Mouse (Mus musculus) liver, embryonic 11.5 days (tissue): ENCODE data around the gene Mettl21a. TPM values are rescaled to one million over a fixed set of nuclear protein-coding genes. Genes with fewer than 3 reads are reported as not detected.
A peak's percentile ranks its signal among the peaks of the same experiment; 100 is the strongest.
"Not testable (repeated sequence)": the region's sequence is repeated elsewhere in the genome, so short reads cannot be mapped to it uniquely, and the experiment has no call there.

Experiments used
- ATAC-seq: fragments of 200-750 bp; cut with Nextera tagmentation; replicated peaks from 2 replicates; pipeline ENCODE4 v1.8.0; 2017; ENCODE audit warnings: moderate number of reproducible peaks, mild to moderate bottlenecking, moderate TSS enrichment, moderate library complexity; ENCODE audit not compliant: low FRiP score
- DNase-seq: peaks from one replicate; pipeline ENCODE4 v3.0.0-alpha.2; 2017; ENCODE audit warnings: low spot score
- H3K27ac ChIP-seq: fragments of 300-500 bp; sonication (generic); 2 replicates; pipeline ENCODE4 v1.5.1; 2014; ENCODE audit warnings: mild to moderate bottlenecking, low read depth, low read length, control low read depth
- H3K27me3 ChIP-seq: fragments of 300-500 bp; sonication (generic); replicated peaks from 2 replicates; pipeline ENCODE4 v1.6.1; 2014; ENCODE audit warnings: low read length, mixed read lengths; ENCODE audit not compliant: control insufficient read depth, insufficient read depth
- H3K36me3 ChIP-seq: fragments of 300-500 bp; sonication (generic); 2 replicates; pipeline ENCODE4 v1.6.1; 2014; ENCODE audit warnings: mild to moderate bottlenecking, low read length, moderate library complexity, mixed read lengths; ENCODE audit not compliant: control insufficient read depth, insufficient read depth
- H3K4me1 ChIP-seq: fragments of 300-500 bp; sonication (generic); replicated peaks from 2 replicates; pipeline ENCODE4 v1.6.1; 2014; ENCODE audit warnings: low read length, mixed read lengths; ENCODE audit not compliant: control insufficient read depth, insufficient read depth
- H3K4me2 ChIP-seq: fragments of 300-500 bp; sonication (generic); 2 replicates; pipeline ENCODE4 v1.6.1; 2014; ENCODE audit warnings: mild to moderate bottlenecking, control low read depth, moderate library complexity
- H3K4me3 ChIP-seq: fragments of 300-500 bp; sonication (generic); 2 replicates; pipeline ENCODE4 v1.5.1; 2014; ENCODE audit warnings: low read depth, low read length, control low read depth
- H3K9ac ChIP-seq: fragments of 300-500 bp; sonication (generic); 2 replicates; pipeline ENCODE4 v1.6.1; 2014; ENCODE audit warnings: low read depth, low read length, control low read depth
- H3K9me3 ChIP-seq: fragments of 300-500 bp; sonication (generic); 2 replicates; pipeline ENCODE4 v1.6.1; 2016; ENCODE audit warnings: low read length, inconsistent platforms, mixed read lengths; ENCODE audit not compliant: control insufficient read depth
- WGBS: fragments of 180-500 bp; shearing (Covaris S2); extraction: QIAGEN DNeasy Blood & Tissue Kit; methylation state at CpG from one replicate; pipeline ENCODE4 v1.1.7; 2014; 5-methylcytosine and 5-hydroxymethylcytosine counted together
- polyA plus RNA-seq: library from polyadenylated mRNA; unstranded; fragments of >200 nt; fragmentation: Nextera tagmentation; extraction: Ambion mirVana; gene quantifications from 2 replicates; pipeline ENCODE4 v1.2.1, GENCODE M21; 2014

The Mettl21a gene
- 16.1 and 16.3 TPM in 2 replicates for polyA plus RNA-seq

- peak; percentile 92 for ATAC-seq
- no peaks in the 10 kb centered on the region for H3K27me3 ChIP-seq
- H3K4me2 ChIP-seq: peak within 1 kb of the TSS; percentile 88
These were observed at the start of gene Mettl21a for GRCm38 (mm10) chr1:64616881-64617714. Gene Mettl21a (minus strand): TSS chr1:64617242.

GRCm38 (mm10) chr1:64658876-64659275 lies 41.8 kb upstream of the Mettl21a start:
- Histone ChIP-seq H3K4me1 (no peaks in the 10 kb centered on the region), H3K36me3 (no peaks in the 10 kb centered on the region), H3K9me3 (no peaks in the 10 kb centered on the region), H3K27me3 (no peaks in the 10 kb centered on the region), H3K27ac (no peak overlapping the region), H3K4me2 (no peak overlapping the region), H3K4me3 (no peak overlapping the region), H3K9ac (no peak overlapping the region)
- ATAC-seq (no peak), DNase-seq (no peak)
- WGBS: 60% methylated on average over 7 of the region's 7 CpGs

More at GRCm38 (mm10) chr1:64616881-64617714, at the start of gene Mettl21a:
- Histone ChIP-seq H3K36me3 (no peaks in the 10 kb centered on the region; the same call in 1 of the 2 replicates), H3K27ac (peak within 1 kb of the TSS; percentile 96), H3K4me1 (peaks cover 17% of the 10 kb centered on the region), H3K4me3 (peak within 1 kb of the TSS; percentile 82), H3K9ac (peak within 1 kb of the TSS; percentile 96), H3K9me3 (no peaks in the 10 kb centered on the region)
- peak; percentile 89 for DNase-seq
- WGBS: under 1% methylated on average over 72 of the region's 72 CpGs

- Histone ChIP-seq H3K9ac (no peak overlapping the region), H3K4me2 (no peak overlapping the region), H3K27ac (no peak overlapping the region), H3K27me3 (no peaks in the 10 kb centered on the region), H3K36me3 (no peaks in the 10 kb centered on the region), H3K4me1 (no peaks in the 10 kb centered on the region), H3K9me3 (no peaks in the 10 kb centered on the region), H3K4me3 (no peak overlapping the region)
- 76% methylated on average over 3 of the region's 3 CpGs for WGBS
- ATAC-seq (no peak), DNase-seq (no peak)
These were observed 39.5 kb upstream of the Mettl21a start for GRCm38 (mm10) chr1:64656423-64657129.

- H3K27ac ChIP-seq: no peak overlapping the region
- no peak for DNase-seq
- no peak overlapping the region for H3K4me2 ChIP-seq
- H3K9me3 ChIP-seq: no peaks in the 10 kb centered on the region
- no peaks in the 10 kb centered on the region for H3K36me3 ChIP-seq
- H3K9ac ChIP-seq: no peak overlapping the region
- no peaks in the 10 kb centered on the region for H3K27me3 ChIP-seq
- no peak overlapping the region for H3K4me3 ChIP-seq
- no peaks in the 10 kb centered on the region for H3K4me1 ChIP-seq
- WGBS: 33% methylated on average over 1 of the region's 1 CpGs
- ATAC-seq: no peak
These were observed 38.4 kb upstream of the Mettl21a start for GRCm38 (mm10) chr1:64655415-64655814.

- H3K36me3 ChIP-seq: no peaks in the 10 kb centered on the region
- no peak overlapping the region for H3K4me2 ChIP-seq
- H3K4me1 ChIP-seq: no peaks in the 10 kb centered on the region
- DNase-seq (no peak), ATAC-seq (no peak)
- H3K4me3 ChIP-seq: no peak overlapping the region
- WGBS: 84% methylated on average over 6 of the region's 6 CpGs
- H3K9me3 ChIP-seq: no peaks in the 10 kb centered on the region
- no peak overlapping the region for H3K27ac ChIP-seq
- H3K9ac ChIP-seq: no peak overlapping the region
- no peaks in the 10 kb centered on the region for H3K27me3 ChIP-seq
These were observed 36.7 kb upstream of the Mettl21a start for GRCm38 (mm10) chr1:64653701-64654100.

- no peaks in the 10 kb centered on the region for H3K36me3 ChIP-seq
- H3K4me3 ChIP-seq: no peak overlapping the region
- no peaks in the 10 kb centered on the region for H3K27me3 ChIP-seq
- H3K27ac ChIP-seq: no peak overlapping the region
- no peak overlapping the region for H3K4me2 ChIP-seq
- no peaks in the 10 kb centered on the region for H3K4me1 ChIP-seq
- no peak for DNase-seq
- no peaks in the 10 kb centered on the region for H3K9me3 ChIP-seq
- ATAC-seq: no peak
- 74% methylated on average over 11 of the region's 11 CpGs for WGBS
- H3K9ac ChIP-seq: no peak overlapping the region
These were observed 32.5 kb upstream of the Mettl21a start for GRCm38 (mm10) chr1:64649362-64650124.

- H3K36me3 ChIP-seq: no peaks in the 10 kb centered on the region
- 73% methylated on average over 3 of the region's 3 CpGs for WGBS
- no peak overlapping the region for H3K4me3 ChIP-seq
- no peak overlapping the region for H3K27ac ChIP-seq
- H3K9ac ChIP-seq: no peak overlapping the region
- DNase-seq (no peak), ATAC-seq (no peak)
- H3K27me3 ChIP-seq: no peaks in the 10 kb centered on the region
- no peak overlapping the region for H3K4me2 ChIP-seq
- H3K4me1 ChIP-seq: no peaks in the 10 kb centered on the region
- H3K9me3 ChIP-seq: no peaks in the 10 kb centered on the region
These were observed 27.5 kb upstream of the Mettl21a start for GRCm38 (mm10) chr1:64644513-64644912.

- H3K4me1 ChIP-seq, H3K9ac ChIP-seq, H3K9me3 ChIP-seq, H3K27ac ChIP-seq, H3K27me3 ChIP-seq, DNase-seq, H3K36me3 ChIP-seq, H3K4me2 ChIP-seq, ATAC-seq, H3K4me3 ChIP-seq: not testable (repeated sequence)
- 96% methylated on average over 8 of the region's 8 CpGs for WGBS
These were observed 25.5 kb upstream of the Mettl21a start for GRCm38 (mm10) chr1:64642541-64642940.
